Mouse (Mus musculus): Measurements from ENCODE around the gene Cphx1. TPM values are rescaled to one million over a fixed set of nuclear protein-coding genes. Genes with fewer than 3 reads are reported as not detected.
"Not testable (repeated sequence)": the region's sequence is repeated elsewhere in the genome, so short reads cannot be mapped to it uniquely, and the experiment has no call there.

Gene Cphx1
- polyA plus RNA-seq, 1 experiment from 2014 or later, result not detected

DNA sequence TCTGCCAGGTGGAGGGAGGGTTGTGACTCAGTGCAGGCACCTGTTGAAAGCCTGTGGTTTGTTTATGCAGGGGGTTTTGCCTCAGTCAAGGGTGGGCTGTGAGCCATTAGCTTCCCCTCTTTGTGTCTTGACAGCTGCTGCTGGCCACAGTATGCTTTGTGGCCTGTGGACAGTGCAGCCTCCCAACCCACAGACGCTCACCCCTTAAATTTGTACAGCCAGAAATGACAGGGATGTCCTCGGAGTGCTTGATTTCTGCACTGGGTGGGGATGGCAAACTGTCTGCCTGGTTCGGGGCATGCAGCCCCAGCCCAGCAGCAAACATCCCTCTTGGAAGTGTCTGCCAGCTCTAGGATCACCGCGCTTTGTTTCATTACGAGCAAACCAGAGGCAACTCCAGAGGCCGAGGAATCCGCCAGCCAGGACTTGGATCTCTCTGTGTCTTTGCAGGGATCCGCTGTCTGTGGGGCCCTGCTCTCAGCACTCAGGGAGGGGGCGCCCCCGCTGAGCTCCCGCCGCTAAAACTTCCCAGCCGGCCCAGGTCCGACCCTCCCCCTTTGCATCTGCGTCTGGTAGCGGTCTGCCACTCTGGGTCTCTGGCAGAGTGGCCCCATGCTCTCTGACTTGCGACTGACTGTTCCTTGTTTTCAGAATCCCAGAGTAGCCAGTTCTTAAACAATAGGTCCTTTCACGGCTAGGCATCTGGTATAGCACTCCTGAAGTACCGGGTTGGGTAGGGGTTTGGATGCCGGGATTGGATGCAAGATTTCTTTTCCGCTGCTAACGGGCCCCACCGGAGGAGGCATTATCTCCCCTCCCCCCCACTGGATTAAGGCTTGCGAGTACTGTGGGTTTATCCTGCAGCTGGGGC, 40.5 kb downstream of the Cphx1 start, which contains the start of gene Duxbl1:
Gene Duxbl1, plus strand, starts transcription at position 207 of the 871 bp plus-strand sequence.
- WGBS, result no CpG with 5 or more reads among the region's 25 CpGs
- Histone ChIP-seq H3K4me3 (peak within 1 kb of the TSS; percentile 31; the same call in 1 of the 2 replicates), H3K27ac (peak within 1 kb of the TSS; percentile 83)
- H3K27me3 ChIP-seq (ENCODE audit: low read depth, poor library complexity, severe bottlenecking); H3K4me1 ChIP-seq; H3K9me3 ChIP-seq (replicated peaks); H3K36me3 ChIP-seq; DNase-seq (ENCODE audit: low spot score): not testable (repeated sequence)

DNA sequence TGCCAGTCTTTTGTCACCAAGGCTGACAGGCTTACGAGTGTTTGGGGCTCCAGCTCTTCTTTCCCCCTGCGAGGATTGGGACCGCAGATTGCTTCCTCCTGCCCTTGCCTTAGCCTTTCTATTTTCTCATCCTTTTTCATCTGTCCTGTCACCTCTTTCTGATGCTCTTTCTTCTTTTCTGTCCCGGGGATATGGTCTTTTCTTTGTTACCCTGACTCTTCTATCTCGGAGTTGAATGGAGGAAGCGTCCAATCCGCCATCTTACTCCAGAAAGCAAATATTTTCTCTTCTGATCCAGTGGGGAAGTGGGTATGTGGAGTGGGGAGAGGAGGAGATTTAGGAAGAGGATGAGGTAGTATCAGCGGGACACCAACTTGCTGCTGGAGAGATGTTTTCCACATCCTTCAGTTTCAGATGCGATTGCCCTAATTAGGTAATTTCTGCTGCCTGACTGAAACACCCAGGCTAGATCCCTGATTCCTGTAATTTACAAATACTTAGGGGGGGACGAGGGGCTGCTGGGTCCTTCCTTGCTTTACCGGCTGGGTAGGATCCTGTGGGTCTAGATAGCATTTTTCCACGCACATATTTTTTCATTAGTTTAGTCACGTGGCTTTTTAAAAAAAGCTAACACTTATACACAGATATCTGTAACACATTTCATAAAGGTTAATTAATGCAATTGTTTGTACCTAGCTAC, 41.3 kb downstream of the Cphx1 start:
- Histone ChIP-seq H3K27ac (peak overlapping the region; percentile 83), H3K4me3 (peak overlapping the region; percentile 31; the same call in 1 of the 2 replicates)
- not testable (repeated sequence) for H3K4me1 ChIP-seq; H3K27me3 ChIP-seq (ENCODE audit: low read depth, poor library complexity, severe bottlenecking); H3K36me3 ChIP-seq; H3K9me3 ChIP-seq (replicated peaks)
- peak; percentile 31 for DNase-seq (ENCODE audit: low spot score)
- WGBS, result 3% methylated on average over 8 of the region's 13 CpGs

DNA sequence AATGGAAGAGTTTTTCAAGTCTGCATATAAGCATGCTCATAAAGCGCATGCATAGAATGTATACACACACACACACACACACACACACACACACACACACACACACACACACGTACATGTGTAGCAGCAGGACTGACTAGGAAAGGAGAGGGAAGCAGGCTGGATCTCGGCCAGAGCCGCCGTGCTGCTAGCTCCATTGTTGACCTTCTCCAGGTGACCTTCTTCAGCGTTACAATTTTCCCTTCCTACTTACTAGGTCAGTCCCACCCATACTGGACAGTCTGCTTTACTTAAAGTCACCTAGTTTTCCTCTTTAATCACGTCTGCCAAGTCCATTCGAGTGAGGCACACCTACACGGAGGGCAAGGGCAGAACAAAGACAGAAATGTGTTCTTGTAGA, 43.8 kb downstream of the Cphx1 start:
- WGBS, result 91% methylated on average over 6 of the region's 9 CpGs
- not testable (repeated sequence) for H3K4me1 ChIP-seq; H3K27me3 ChIP-seq (ENCODE audit: low read depth, poor library complexity, severe bottlenecking); H3K9me3 ChIP-seq (replicated peaks); H3K4me3 ChIP-seq; H3K27ac ChIP-seq; H3K36me3 ChIP-seq
- DNase-seq (ENCODE audit: low spot score), result peak; percentile 19

Other genes starting within 250 kb of the Cphx1 start
- gene Ppif, start 244.2 kb upstream of the Cphx1 start, polyA plus RNA-seq (2016; fragmentation: Nextera tagmentation; extraction: Ambion mirVana), result 56.8 and 67.3 TPM in 2 replicates
- gene Zcchc24, start 169.3 kb upstream of the Cphx1 start, polyA plus RNA-seq (2016; fragmentation: Nextera tagmentation; extraction: Ambion mirVana), result 9.9 and 17.0 TPM in 2 replicates
- 3.7 and 6.4 TPM in 2 replicates for gene Anxa11, start 96.1 kb upstream of the Cphx1 start, polyA plus RNA-seq (2016; fragmentation: Nextera tagmentation; extraction: Ambion mirVana)
- not detected in 2 replicates for gene Plac9a, start 35.2 kb upstream of the Cphx1 start, polyA plus RNA-seq (2016; fragmentation: Nextera tagmentation; extraction: Ambion mirVana)
- 1.9 and 3.4 TPM in 2 replicates for gene Tmem254a, start 10.6 kb upstream of the Cphx1 start, polyA plus RNA-seq (2016; fragmentation: Nextera tagmentation; extraction: Ambion mirVana)
- gene Duxbl1, start 40.3 kb downstream of the Cphx1 start, polyA plus RNA-seq (2016; fragmentation: Nextera tagmentation; extraction: Ambion mirVana), result 1.8 and 3.8 TPM in 2 replicates
- gene Gm9780, start 104.4 kb downstream of the Cphx1 start, polyA plus RNA-seq (2016; fragmentation: Nextera tagmentation; extraction: Ambion mirVana), result not detected in 2 replicates
- 16.8 and 22.5 TPM in 2 replicates for gene Tmem254c, start 129.1 kb downstream of the Cphx1 start, polyA plus RNA-seq (2016; fragmentation: Nextera tagmentation; extraction: Ambion mirVana)
- not detected in 2 replicates for gene Cphx2, start 143.2 kb downstream of the Cphx1 start, polyA plus RNA-seq (2016; fragmentation: Nextera tagmentation; extraction: Ambion mirVana)
- gene Cphx3, start 144.0 kb downstream of the Cphx1 start, polyA plus RNA-seq (2016; fragmentation: Nextera tagmentation; extraction: Ambion mirVana), result not detected in 2 replicates
- gene Duxbl2, start 180.0 kb downstream of the Cphx1 start, polyA plus RNA-seq (2016; fragmentation: Nextera tagmentation; extraction: Ambion mirVana), result 0.49 TPM in 1 of 2 replicates, not detected in the other
- 0.19 TPM in 1 of 2 replicates, not detected in the other for gene Plac9b, start 244.2 kb downstream of the Cphx1 start, polyA plus RNA-seq (2016; fragmentation: Nextera tagmentation; extraction: Ambion mirVana)

All from limb, embryonic 10.5 days (tissue).